Mouse (Mus musculus) ovary, postnatal 36 days (tissue): ENCODE data around the gene Nol9.
"Not testable (repeated sequence)": the region's sequence is repeated elsewhere in the genome, so short reads cannot be mapped to it uniquely, and the experiment has no call there.

Source experiments
- DNase-seq: peaks from one replicate; pipeline ENCODE4 v3.0.0; 2022; ENCODE audit warnings: low spot score, mixed read lengths

Gene Nol9

DNA sequence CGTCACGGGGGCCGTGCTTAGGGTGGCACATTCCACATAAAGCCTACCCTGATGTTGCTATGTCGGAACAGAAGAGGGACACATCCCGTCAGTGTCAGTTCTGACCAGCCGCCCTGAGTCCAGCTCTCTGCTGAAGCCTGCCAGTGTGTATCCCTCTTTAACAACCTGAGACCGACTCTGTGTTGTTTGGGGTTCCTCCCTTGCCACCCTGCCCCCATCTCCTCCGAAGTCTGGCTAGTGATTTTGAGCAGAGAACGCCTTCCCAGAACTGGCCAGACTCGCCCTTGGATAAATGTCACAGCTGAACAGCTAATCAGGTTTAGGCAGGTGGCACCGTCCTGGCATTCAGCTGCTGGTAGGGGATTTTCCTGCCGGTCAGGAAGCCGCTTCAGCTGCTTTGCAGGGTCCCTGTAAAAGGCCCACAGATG lies 28.4 kb upstream of the Nol9 start:
- DNase-seq = no peak

DNA sequence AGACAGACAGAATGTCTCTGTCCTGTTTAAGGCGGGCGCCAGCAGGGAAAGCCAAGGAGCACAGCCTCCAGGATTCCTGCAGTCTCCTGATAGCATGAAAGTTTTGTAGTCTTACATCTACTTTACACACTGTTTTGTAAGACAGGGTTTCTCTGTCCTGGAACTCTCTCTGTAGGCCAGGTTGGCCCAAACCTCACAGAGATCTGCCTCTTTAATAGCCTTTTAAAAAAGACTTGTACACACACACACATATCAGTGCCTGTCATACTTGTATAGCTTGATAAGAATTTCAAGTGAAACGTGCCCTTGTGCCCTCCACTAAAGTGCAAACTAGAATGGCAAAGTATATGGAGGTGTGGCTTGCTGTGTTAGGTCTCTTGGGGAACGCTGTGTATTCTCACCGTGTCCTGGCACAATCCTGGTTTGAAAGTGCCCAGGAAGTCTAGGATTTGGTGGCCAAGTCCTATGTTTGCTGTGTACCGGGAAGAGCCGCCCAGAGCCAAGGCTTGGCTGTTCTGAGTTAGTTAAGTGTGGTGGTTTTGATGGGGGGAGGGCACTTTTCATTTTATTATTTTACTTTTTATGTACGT lies 27.9 kb upstream of the Nol9 start:
- DNase-seq = no peak

- DNase-seq = no peak
Observed at GRCm38 (mm10) chr4:152012109-152012508, 27.0 kb upstream of the Nol9 start.

GRCm38 (mm10) chr4:152013036-152013813 lies 25.9 kb upstream of the Nol9 start:
- DNase-seq = peak; percentile 64

GRCm38 (mm10) chr4:152019073-152019472 lies 20.0 kb upstream of the Nol9 start:
- DNase-seq = no peak

- no peak for DNase-seq
Observed at GRCm38 (mm10) chr4:152020024-152020423, 19.1 kb upstream of the Nol9 start.

DNA sequence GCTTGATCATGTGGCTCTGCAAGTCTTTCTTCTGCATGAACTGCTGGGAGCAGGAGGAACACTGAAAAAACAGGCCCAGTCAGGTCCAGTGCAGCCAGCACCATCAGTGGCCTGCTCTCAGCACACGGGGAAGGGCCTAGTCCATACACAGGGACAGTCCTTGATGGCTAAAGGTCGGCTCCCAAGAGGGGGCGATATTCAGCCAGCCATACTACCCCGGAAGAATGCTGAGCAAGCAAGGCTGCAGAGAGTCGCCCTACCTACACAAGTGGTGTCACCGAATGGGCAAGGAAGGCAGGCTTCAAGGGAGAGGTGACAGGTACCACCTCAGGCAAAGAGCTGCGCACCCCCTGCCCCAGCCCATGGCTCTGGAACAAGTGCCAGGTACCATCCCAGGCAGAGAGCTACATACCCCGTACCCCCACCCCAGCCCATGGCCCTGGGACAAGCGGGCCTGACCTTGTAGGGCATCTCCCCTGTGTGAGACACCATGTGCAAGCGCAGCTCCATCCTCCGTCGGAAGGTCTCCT lies 17.5 kb upstream of the Nol9 start:
- no peak for DNase-seq

- no peak for DNase-seq
Observed at GRCm38 (mm10) chr4:152022506-152022905, 16.6 kb upstream of the Nol9 start.

DNA sequence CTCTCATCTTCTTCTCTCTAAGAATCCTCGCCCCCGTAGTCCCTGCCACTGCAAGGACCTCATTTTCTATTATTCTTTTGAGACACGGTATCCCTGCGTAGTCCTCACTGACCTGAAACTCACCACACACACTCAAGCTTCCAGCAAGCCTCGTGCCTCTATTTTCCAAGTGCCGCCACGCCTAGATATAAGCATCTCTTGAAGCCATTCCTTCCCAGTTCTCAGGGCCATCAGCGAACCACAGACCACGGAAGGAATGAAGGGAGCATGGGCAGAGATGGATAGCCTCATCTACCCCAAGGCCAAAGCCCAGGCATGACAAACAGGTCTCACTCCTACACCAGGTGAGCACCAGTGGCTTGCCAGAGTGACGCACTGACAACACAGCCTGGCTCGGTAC lies 14.6 kb upstream of the Nol9 start:
- DNase-seq = no peak

DNA sequence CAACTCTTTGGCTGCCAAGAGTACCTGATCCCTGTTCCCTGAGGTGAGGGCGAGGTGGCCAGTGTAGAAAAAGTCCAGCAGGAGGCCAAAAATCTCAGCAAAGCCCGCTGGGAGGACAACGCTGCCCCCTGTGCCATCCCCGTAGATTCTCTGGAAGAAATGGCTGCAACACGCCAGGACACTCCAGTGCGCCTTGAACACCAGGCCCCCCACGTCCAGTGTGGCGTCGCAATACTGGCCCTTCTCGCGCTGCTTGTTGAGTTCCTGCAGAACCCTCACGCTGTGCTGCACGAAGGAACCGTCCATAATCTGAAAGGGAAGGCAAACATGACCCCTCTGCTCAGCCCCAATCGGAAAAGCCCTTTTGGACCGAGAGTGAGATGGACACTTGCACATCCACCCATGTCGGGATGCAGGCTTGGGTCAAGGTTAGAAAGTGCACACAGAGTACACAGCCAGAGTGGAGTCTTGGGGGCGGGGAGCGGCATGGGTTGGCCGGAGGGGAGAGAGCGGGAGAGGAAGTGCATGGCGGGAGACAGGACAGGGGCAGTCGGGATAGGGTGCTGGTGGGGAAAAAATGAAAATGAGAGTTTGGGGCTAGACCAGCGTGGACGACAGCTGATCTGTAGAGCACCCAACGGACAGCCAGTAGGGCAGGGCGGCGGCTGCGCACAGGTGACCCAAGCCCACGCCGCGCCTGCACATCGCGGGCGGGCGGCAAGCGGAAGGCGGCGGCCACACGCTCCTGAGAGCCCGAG lies 12.2 kb upstream of the Nol9 start:
- DNase-seq = peak; percentile 42

DNA sequence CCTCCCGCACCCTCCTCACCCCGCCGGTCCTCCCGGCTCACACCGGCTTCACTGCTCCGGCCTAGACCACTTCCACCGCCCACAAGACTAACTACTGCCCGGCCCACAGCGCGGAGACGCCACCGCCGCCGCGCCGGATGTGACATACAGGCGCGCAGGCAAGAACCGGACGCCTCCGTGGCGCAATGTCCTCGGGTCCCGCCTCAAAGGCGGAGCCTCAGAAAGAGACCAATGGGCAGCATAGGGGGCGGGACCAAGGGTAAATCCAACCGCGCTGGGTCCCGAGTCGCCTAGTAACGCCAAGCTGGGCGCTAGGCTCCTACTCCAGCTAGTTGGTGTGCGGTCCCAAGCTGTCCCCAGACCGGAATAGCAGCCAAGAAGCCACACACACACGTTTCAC lies 11.6 kb upstream of the Nol9 start, which contains the start of gene Zbtb48:
Zbtb48 (minus strand) TSS at position 148 of the 400 bp plus-strand sequence.
- DNase-seq = peak; percentile 94

GRCm38 (mm10) chr4:152028456-152028855 lies 10.7 kb upstream of the Nol9 start:
- no peak for DNase-seq

GRCm38 (mm10) chr4:152029087-152029486 lies 10.0 kb upstream of the Nol9 start:
- no peak for DNase-seq

GRCm38 (mm10) chr4:152029997-152030396 lies 9.1 kb upstream of the Nol9 start:
- DNase-seq = no peak

DNA sequence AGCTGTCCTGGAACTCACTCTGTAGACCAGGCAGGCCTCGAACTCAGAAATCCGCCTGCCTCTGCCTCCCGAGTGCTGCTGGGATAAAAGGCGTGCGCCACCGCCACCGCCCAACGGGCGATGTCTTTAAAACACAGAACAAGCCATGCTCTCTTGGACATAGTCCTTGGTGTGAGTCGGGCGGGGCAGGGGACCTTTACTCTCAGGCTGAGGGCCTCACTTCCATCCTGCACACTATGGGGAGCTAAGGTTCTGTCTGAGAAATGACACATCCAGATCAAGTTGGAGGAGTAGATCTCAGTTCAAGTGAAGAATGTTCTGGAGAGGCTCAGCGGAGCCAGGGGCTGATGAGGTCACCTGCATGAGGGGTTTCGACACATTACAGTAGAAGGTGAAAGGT lies 6.2 kb upstream of the Nol9 start:
- no peak for DNase-seq

- not testable (repeated sequence) for DNase-seq
Observed at GRCm38 (mm10) chr4:152036464-152036863, 2.7 kb upstream of the Nol9 start.

- no peak for DNase-seq
Observed at GRCm38 (mm10) chr4:152038225-152038984, 716 bp upstream of the Nol9 start, which contains the start of gene Tas1r1. Tas1r1 (minus strand) TSS chr4:152038568.

DNA sequence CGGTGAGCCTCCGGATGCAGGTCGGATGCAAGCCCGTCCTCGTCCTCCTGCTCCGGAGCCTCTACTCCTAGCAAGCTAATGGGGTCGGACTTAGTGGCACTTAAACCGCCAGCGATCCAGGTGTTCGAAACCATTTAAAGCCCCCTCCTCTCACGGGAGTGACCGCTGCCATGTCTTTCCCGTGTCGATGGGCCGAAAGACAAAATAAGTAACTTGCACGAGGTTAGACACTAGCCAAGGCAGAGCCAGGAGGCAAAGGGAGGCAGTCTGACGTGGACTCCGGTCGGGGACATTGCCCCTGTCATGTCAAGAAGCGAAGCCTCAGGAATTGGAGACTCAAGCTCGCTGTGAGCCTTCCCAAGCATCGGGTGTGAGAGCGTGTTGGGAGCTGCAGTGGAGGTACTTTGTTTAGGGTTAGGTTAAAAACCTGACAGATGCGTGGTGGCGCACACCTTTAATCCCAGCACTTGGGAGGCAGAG lies 750 bp downstream of the Nol9 start:
- DNase-seq = no peak

DNA sequence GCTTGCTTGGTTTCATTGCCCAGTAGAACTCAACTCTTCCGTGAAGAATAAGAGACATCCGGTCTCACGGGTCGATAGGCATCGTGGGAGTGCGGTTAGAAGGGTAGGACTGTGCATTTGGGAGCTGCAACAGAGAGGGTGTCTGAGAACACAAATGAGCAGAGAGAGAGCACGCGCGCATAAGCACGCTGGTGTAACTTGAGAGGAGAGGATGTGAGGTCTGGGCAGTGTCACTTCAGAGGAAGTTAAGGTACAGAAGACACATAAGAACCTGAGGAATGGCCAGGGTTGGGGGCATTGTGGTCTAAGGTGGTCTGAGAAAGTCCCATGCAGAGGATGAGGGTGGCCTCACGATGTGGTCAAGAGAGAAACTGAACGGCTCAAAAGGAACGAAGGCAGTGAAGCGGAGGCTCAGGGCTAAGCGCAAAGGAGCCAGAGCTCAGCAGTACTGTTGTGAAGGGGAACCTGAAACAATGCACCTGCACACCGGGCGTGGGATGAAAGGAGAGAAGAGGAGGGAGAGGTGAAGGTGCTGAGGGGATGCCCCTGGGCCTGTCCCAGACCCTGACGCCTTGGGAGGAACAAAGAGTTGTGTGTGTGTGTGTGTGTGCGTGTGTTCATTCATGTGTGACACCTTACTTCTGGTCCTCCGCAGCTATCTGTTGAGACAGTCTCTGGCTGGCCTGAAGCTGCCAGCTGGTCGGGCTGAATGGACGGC lies 3.0 kb downstream of the Nol9 start:
- no peak for DNase-seq

DNA sequence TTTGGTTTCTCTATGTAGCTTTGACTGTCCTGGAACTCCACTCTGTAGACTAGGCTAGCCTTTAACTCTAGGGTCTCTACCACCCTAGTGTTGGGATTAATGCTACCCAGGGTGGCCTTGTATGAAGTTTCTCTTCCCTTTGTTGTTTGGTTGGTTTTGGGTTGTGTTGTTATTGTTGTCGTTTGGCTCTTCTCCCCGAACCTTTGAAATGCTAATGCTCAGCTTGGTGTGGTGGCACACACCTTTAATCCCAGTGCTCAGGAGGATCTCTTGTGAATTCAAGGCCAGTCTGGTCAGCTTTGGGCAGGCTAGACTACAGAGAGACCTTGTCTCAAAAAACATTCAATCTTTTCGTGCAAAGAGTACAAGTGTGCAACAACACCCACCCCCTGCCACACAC lies 4.0 kb downstream of the Nol9 start:
- DNase-seq = no peak

DNA sequence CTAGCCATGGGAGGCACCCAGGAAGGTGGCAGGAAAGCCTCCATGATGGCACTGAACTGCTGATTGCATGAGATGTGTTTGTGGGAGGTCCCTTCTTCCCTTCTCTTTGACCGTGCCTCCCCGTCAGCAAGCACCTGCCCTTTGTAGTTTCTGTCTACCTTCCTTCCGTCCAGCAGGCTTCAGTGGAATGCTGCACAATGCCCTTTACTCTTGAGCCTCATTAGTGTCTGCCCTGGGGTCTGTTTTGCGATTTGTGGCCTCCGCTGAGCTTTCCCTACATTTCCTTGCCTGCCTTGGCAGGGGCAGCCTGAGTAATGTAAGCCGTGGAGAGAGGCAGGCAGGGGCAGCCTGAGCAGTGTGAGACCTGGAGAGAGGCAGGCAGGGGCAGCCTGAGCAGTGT lies 5.5 kb downstream of the Nol9 start:
- no peak for DNase-seq
